15 mouse cellular contexts compared by ENCODE assay signal in genomic region chr7:58032975-58033374, GRCm38 (mm10).
DNase-seq lines count a peak whose midpoint lies in the region; ATAC-seq and TF ChIP-seq lines count a peak whose summit lies in the region.
"Had no signal": no experiment of that assay in that cellular context is flagged by ENCODE, and none has a peak within 500 bp of the region (broad histone marks: within the 10 kb centered on the region; RNA-seq: fewer than 3 reads in every experiment).

No protein-coding gene starts in this region.

- H3K4me1 ChIP-seq in kidney, postnatal 0 days (replicated peaks; ENCODE audit: insufficient read depth, low read length): no peaks in the 10 kb centered on the region
- H3K4me1 ChIP-seq in kidney, embryonic 16.5 days (ENCODE audit: insufficient read depth, low read length): no peaks in the 10 kb centered on the region
- H3K4me1 ChIP-seq: embryonic facial prominence, embryonic 12.5 days; forebrain, embryonic 10.5 days; liver, embryonic 13.5 days; stomach, embryonic 15.5 days had no signal

- TF ChIP-seq CTCF in kidney, postnatal 0 days (IDR thresholded peaks at IDR 0.05; ENCODE audit: low read depth): peak; percentile 20; the same call in 1 of the 2 replicates

- ATAC-seq in kidney, postnatal 0 days (replicated peaks; ENCODE audit: low FRiP score, low read depth): no peak
- no peak for ATAC-seq in kidney, embryonic 16.5 days (ENCODE audit: low FRiP score, low TSS enrichment)
- ATAC-seq in megakaryocyte, adult 5-6 weeks (ENCODE audit: poor library complexity, severe bottlenecking): no peak

- DNase-seq in cerebellum, adult 9-10 months: peak; percentile 2
- DNase-seq in cerebellum, adult 8-10 months: no peak
- no peak for DNase-seq in kidney, postnatal 0 days (ENCODE audit: low spot score)
- DNase-seq in retina, embryonic 14.5 days (ENCODE audit: low spot score): peak; percentile 12
- DNase-seq in retina, postnatal 1 day: no peak
- DNase-seq in right cerebral cortex, adult 18-20 months: no peak
- DNase-seq: adrenal gland, adult 8-10 months; B cell, adult 2 months; liver, embryonic 13.5 days had no signal

- H3K27me3 ChIP-seq in kidney, postnatal 0 days (ENCODE audit: insufficient read depth, low read length): no peaks in the 10 kb centered on the region
- no peaks in the 10 kb centered on the region for H3K27me3 ChIP-seq in kidney, embryonic 16.5 days (ENCODE audit: insufficient read depth, low read length)
- H3K27me3 ChIP-seq: embryonic facial prominence, embryonic 12.5 days; liver, embryonic 13.5 days; stomach, embryonic 15.5 days had no signal

- WGBS in kidney, postnatal 0 days: 78% methylated on average over 1 of the region's 1 CpGs
- WGBS in kidney, embryonic 16.5 days: 77% methylated on average over 1 of the region's 1 CpGs

- no peaks in the 10 kb centered on the region for H3K9me3 ChIP-seq in kidney, postnatal 0 days (replicated peaks; ENCODE audit: low read length)
- no peaks in the 10 kb centered on the region for H3K9me3 ChIP-seq in kidney, embryonic 16.5 days (ENCODE audit: low read length)
- H3K9me3 ChIP-seq: embryonic facial prominence, embryonic 12.5 days; forebrain, embryonic 10.5 days; liver, embryonic 13.5 days; stomach, embryonic 15.5 days had no signal

- H3K4me3 ChIP-seq in kidney, postnatal 0 days (replicated peaks; ENCODE audit: low read depth, low read length): no peak overlapping the region
- H3K4me3 ChIP-seq in kidney, embryonic 16.5 days (ENCODE audit: low read length): no peak overlapping the region
- H3K4me3 ChIP-seq: embryonic facial prominence, embryonic 12.5 days; forebrain, embryonic 10.5 days; liver, embryonic 13.5 days; stomach, embryonic 15.5 days had no signal

- H3K4me2 ChIP-seq in kidney, postnatal 0 days (ENCODE audit: low read length): no peak overlapping the region
- H3K4me2 ChIP-seq in kidney, embryonic 16.5 days (replicated peaks; ENCODE audit: low read depth, low read length): no peak overlapping the region
- H3K4me2 ChIP-seq: embryonic facial prominence, embryonic 12.5 days; liver, embryonic 13.5 days; stomach, embryonic 15.5 days had no signal

- no peak overlapping the region for H3K9ac ChIP-seq in kidney, postnatal 0 days (ENCODE audit: low read depth, low read length)
- no peak overlapping the region for H3K9ac ChIP-seq in kidney, embryonic 16.5 days (replicated peaks; ENCODE audit: low read length)
- H3K9ac ChIP-seq: embryonic facial prominence, embryonic 12.5 days; liver, embryonic 13.5 days; stomach, embryonic 15.5 days had no signal

- no peak overlapping the region for H3K27ac ChIP-seq in kidney, postnatal 0 days
- no peak overlapping the region for H3K27ac ChIP-seq in kidney, embryonic 16.5 days (ENCODE audit: low read length)
- H3K27ac ChIP-seq: embryonic facial prominence, embryonic 12.5 days; forebrain, embryonic 10.5 days; liver, embryonic 13.5 days; macrophage; stomach, embryonic 15.5 days had no signal

- H3K36me3 ChIP-seq in kidney, postnatal 0 days (ENCODE audit: insufficient read depth, low read length): no peaks in the 10 kb centered on the region
- H3K36me3 ChIP-seq in kidney, embryonic 16.5 days (ENCODE audit: insufficient read depth, low read length): no peaks in the 10 kb centered on the region
- H3K36me3 ChIP-seq: embryonic facial prominence, embryonic 12.5 days; forebrain, embryonic 10.5 days; liver, embryonic 13.5 days; stomach, embryonic 15.5 days had no signal

Comparison
In these comparisons a context has a peak if more than half of its experiments do, and no peak if none do; other contexts are left out.
1. DNase-seq: peak in cerebellum, adult 9-10 months (single experiment) and retina, embryonic 14.5 days (single experiment); none in cerebellum, adult 8-10 months (single experiment), kidney, postnatal 0 days (single experiment), retina, postnatal 1 day (single experiment) and right cerebral cortex, adult 18-20 months (single experiment).